Mouse (Mus musculus) neural tube, embryonic 12.5 days (tissue): ENCODE data around the gene BC029722. TPM values are rescaled to one million over a fixed set of nuclear protein-coding genes. Genes with fewer than 3 reads are reported as not detected.
A peak's percentile ranks its signal among the peaks of the same experiment; 100 is the strongest.
"Not testable (repeated sequence)": the region's sequence is repeated elsewhere in the genome, so short reads cannot be mapped to it uniquely, and the experiment has no call there.

ENCODE experiments used
- ATAC-seq: fragments of 200-750 bp; cut with Nextera tagmentation; 2 replicates; pipeline ENCODE4 v1.8.0; 2017; ENCODE audit warnings: low read depth, mild to moderate bottlenecking, moderate TSS enrichment, moderate library complexity; ENCODE audit not compliant: low FRiP score
- H3K27ac ChIP-seq: fragments of 300-500 bp; sonication (generic); 2 replicates; pipeline ENCODE4 v1.5.1; 2016
- H3K27me3 ChIP-seq: fragments of 300-500 bp; sonication (generic); replicated peaks from 2 replicates; pipeline ENCODE4 v1.6.1; 2016; ENCODE audit warnings: mild to moderate bottlenecking
- H3K36me3 ChIP-seq: fragments of 300-500 bp; sonication (generic); 2 replicates; pipeline ENCODE4 v1.6.1; 2016; ENCODE audit warnings: mild to moderate bottlenecking
- H3K4me1 ChIP-seq: fragments of 300-500 bp; sonication (generic); 2 replicates; pipeline ENCODE4 v1.6.1; 2016
- H3K4me2 ChIP-seq: fragments of 300-500 bp; sonication (generic); replicated peaks from 2 replicates; pipeline ENCODE4 v1.6.1; 2016; ENCODE audit warnings: mild to moderate bottlenecking
- H3K4me3 ChIP-seq: fragments of 300-500 bp; sonication (generic); 2 replicates; pipeline ENCODE4 v1.5.1; 2016
- H3K9ac ChIP-seq: fragments of 300-500 bp; sonication (generic); 2 replicates; pipeline ENCODE4 v1.6.1; 2016; ENCODE audit warnings: mild to moderate bottlenecking
- H3K9me3 ChIP-seq: fragments of 300-500 bp; sonication (generic); 2 replicates; pipeline ENCODE4 v1.6.1; 2016; ENCODE audit warnings: mild to moderate bottlenecking
- WGBS: fragments of 180-500 bp; shearing (Covaris S2); methylation state at CpG from one replicate; pipeline ENCODE4 v1.1.7; 2016; 5-methylcytosine and 5-hydroxymethylcytosine counted together
- polyA plus RNA-seq: library from polyadenylated mRNA; unstranded; fragments of >200 nt; fragmentation: Nextera tagmentation; extraction: Ambion mirVana; gene quantifications from 2 replicates; pipeline ENCODE4 v1.2.1, GENCODE M21; 2016

Gene BC029722
- polyA plus RNA-seq, 1 experiment from 2014 or later: 20.8 TPM

- no peak within 1 kb of the TSS for H3K9ac ChIP-seq
- H3K9me3 ChIP-seq: no peaks in the 10 kb centered on the region
- WGBS: 66% methylated on average over 9 of the region's 9 CpGs
- H3K4me1 ChIP-seq: no peaks in the 10 kb centered on the region
- no peak within 1 kb of the TSS for H3K27ac ChIP-seq
- H3K4me3 ChIP-seq: no peak within 1 kb of the TSS
- no peak for ATAC-seq
- no peaks in the 10 kb centered on the region for H3K36me3 ChIP-seq
- no peaks in the 10 kb centered on the region for H3K27me3 ChIP-seq
- no peak within 1 kb of the TSS for H3K4me2 ChIP-seq
Measured at GRCm38 (mm10) chr2:155834732-155835131, 15.5 kb upstream of the BC029722 start, which contains the start of gene Fam83c. TSS of gene Fam83c (minus strand) at chr2:155834854.

DNA sequence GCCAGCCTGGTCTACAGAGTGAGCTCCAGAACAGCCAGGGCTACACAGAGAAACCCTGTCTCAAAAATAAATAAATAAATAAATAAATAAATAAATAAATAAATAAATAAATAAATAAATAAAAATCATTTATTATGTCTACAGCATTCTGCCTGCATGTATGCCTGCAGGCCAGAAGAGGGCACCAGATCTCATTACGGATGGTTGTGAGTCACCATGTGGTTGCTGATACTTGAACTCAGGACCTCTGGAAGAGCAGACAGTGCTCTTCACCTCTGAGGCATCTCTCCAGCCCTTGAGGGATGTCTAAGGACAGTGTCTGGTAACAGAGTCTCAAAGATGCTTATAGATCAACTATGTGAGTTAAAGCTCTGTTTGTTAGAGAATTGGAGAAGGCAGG, 12.9 kb upstream of the BC029722 start:
- not testable (repeated sequence) for H3K27ac ChIP-seq, H3K4me2 ChIP-seq, ATAC-seq, H3K27me3 ChIP-seq, H3K9me3 ChIP-seq, H3K4me1 ChIP-seq, H3K9ac ChIP-seq, H3K4me3 ChIP-seq, H3K36me3 ChIP-seq
- WGBS: 68% methylated on average over 1 of the region's 1 CpGs

- no peak overlapping the region for H3K4me3 ChIP-seq
- ATAC-seq: no peak
- no peak overlapping the region for H3K9ac ChIP-seq
- no peak overlapping the region for H3K27ac ChIP-seq
- H3K9me3 ChIP-seq: no peaks in the 10 kb centered on the region
- no peaks in the 10 kb centered on the region for H3K36me3 ChIP-seq
- 72% methylated on average over 9 of the region's 9 CpGs for WGBS
- H3K4me2 ChIP-seq: no peak overlapping the region
- H3K27me3 ChIP-seq: no peaks in the 10 kb centered on the region
- peaks cover 9% of the 10 kb centered on the region for H3K4me1 ChIP-seq
Measured at GRCm38 (mm10) chr2:155831302-155831701, 12.1 kb upstream of the BC029722 start.

GRCm38 (mm10) chr2:155830841-155831240, 11.6 kb upstream of the BC029722 start:
- no peak for ATAC-seq
- H3K27ac ChIP-seq: no peak overlapping the region
- H3K4me2 ChIP-seq: no peak overlapping the region
- H3K4me1 ChIP-seq: peaks cover 11% of the 10 kb centered on the region
- no peaks in the 10 kb centered on the region for H3K36me3 ChIP-seq
- no peak overlapping the region for H3K9ac ChIP-seq
- H3K27me3 ChIP-seq: no peaks in the 10 kb centered on the region
- 90% methylated on average over 8 of the region's 8 CpGs for WGBS
- no peak overlapping the region for H3K4me3 ChIP-seq
- no peaks in the 10 kb centered on the region for H3K9me3 ChIP-seq

- WGBS: 3% methylated on average over 27 of the region's 27 CpGs
Measured at GRCm38 (mm10) chr2:155826630-155827424, 7.6 kb upstream of the BC029722 start, which contains the start of gene Eif6. TSS of gene Eif6 (minus strand) at chr2:155826925.

DNA sequence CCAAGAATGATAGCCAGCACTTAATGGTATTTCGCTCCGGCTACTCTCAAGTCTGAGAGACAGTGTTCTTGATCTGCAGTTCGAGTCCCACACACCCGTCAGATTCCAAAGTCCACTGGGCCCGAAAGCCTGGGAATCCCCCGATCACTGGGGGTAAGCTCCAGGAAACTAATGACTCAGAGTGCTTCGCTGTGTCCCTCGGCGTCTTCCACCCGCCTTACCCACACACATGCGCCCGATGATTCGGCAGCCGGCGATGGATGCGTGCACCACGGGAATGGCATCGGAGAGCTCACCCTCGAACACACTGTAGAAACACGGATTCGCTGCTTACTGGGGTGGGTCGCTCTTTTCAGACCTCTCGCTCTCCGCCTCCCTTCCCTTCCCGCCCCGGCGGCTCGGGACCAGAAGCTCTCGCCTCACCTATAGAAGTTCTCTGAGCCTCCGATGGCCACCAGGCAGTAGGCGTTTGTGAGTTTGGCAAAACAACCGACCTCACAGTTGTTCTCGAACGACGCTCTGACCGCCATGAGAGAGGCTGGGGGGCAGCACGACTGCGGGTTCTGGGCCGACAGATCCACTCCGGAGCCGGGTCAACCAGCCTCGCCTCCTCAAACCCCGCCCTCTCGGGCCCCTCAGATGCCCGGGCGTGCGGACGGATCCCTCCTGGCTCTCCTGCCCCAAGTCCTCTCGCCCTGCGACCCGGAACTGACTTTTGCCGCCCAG, 6.8 kb upstream of the BC029722 start:
- peaks cover 19% of the 10 kb centered on the region for H3K4me1 ChIP-seq
- H3K27me3 ChIP-seq: no peaks in the 10 kb centered on the region
- H3K4me3 ChIP-seq: peak overlapping the region; percentile 91
- peak overlapping the region; percentile 95 for H3K4me2 ChIP-seq
- WGBS: 3% methylated on average over 52 of the region's 52 CpGs
- no peaks in the 10 kb centered on the region for H3K9me3 ChIP-seq
- H3K36me3 ChIP-seq: peaks cover 28% of the 10 kb centered on the region
- ATAC-seq: peak; percentile 30
- peak overlapping the region; percentile 83 for H3K9ac ChIP-seq
- H3K27ac ChIP-seq: 0 out of 2 replicates have a peak overlapping the region, but pooled peaks have one; percentile 37

More at GRCm38 (mm10) chr2:155826630-155827424, 7.6 kb upstream of the BC029722 start, which contains the start of gene Eif6:
- peaks cover 21% of the 10 kb centered on the region for H3K36me3 ChIP-seq
- H3K9me3 ChIP-seq: no peaks in the 10 kb centered on the region
- peak; percentile 92 for ATAC-seq
- H3K4me1 ChIP-seq: peaks cover 19% of the 10 kb centered on the region
- H3K9ac ChIP-seq: peak within 1 kb of the TSS; percentile 83
- 0 out of 2 replicates have a peak within 1 kb of the TSS, but pooled peaks have one; percentile 37 for H3K27ac ChIP-seq
- H3K27me3 ChIP-seq: no peaks in the 10 kb centered on the region
- H3K4me3 ChIP-seq: peak within 1 kb of the TSS; percentile 91
- H3K4me2 ChIP-seq: peak within 1 kb of the TSS; percentile 95

- Histone ChIP-seq H3K9ac (no peak overlapping the region), H3K4me2 (no peak overlapping the region), H3K4me1 (peaks cover 29% of the 10 kb centered on the region), H3K4me3 (no peak overlapping the region), H3K36me3 (peaks cover 38% of the 10 kb centered on the region), H3K9me3 (no peaks in the 10 kb centered on the region), H3K27ac (no peak overlapping the region), H3K27me3 (no peaks in the 10 kb centered on the region)
- WGBS: 96% methylated on average over 8 of the region's 8 CpGs
- no peak for ATAC-seq
Measured at GRCm38 (mm10) chr2:155823722-155824121, 4.5 kb upstream of the BC029722 start.

DNA sequence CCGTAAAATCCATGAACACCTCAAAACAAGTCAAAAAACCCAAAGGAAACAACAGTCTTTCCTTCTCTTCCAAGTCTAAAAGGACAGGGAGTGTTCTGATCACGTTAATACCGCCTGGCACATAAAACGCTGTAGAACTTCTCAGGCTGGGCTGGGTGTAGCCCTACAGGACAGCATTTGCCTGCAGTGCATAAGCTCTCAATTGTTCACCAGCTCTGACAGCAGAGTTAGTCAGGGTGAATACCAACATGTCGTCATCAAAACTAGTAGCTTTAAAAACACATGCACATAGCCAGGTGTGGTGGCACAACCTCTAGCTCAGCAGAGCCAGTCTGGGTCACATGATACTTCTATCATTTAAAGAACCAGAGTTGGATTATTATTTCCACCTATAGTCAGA, 1.6 kb upstream of the BC029722 start:
- H3K9me3 ChIP-seq: no peaks in the 10 kb centered on the region
- peaks cover 31% of the 10 kb centered on the region for H3K4me1 ChIP-seq
- no peak overlapping the region for H3K9ac ChIP-seq
- no peak overlapping the region for H3K4me3 ChIP-seq
- H3K27me3 ChIP-seq: no peaks in the 10 kb centered on the region
- no peak overlapping the region for H3K27ac ChIP-seq
- H3K36me3 ChIP-seq: peaks cover 43% of the 10 kb centered on the region
- 92% methylated on average over 5 of the region's 5 CpGs for WGBS
- no peak for ATAC-seq
- H3K4me2 ChIP-seq: no peak overlapping the region

GRCm38 (mm10) chr2:155819449-155820251, 424 bp upstream of the BC029722 start:
- 59% methylated on average over 6 of the region's 6 CpGs for WGBS
- Histone ChIP-seq H3K9me3 (no peaks in the 10 kb centered on the region), H3K27ac (peak overlapping the region; percentile 33; the same call in 1 of the 2 replicates), H3K9ac (peak overlapping the region; percentile 75), H3K4me2 (peak overlapping the region; percentile 77), H3K36me3 (peaks cover 44% of the 10 kb centered on the region), H3K4me1 (peaks cover 24% of the 10 kb centered on the region), H3K27me3 (no peaks in the 10 kb centered on the region), H3K4me3 (peak overlapping the region; percentile 46)
- ATAC-seq: peak; percentile 10

GRCm38 (mm10) chr2:155818596-155819391, 432 bp downstream of the BC029722 start:
- peak; percentile 92 for ATAC-seq

More at GRCm38 (mm10) chr2:155818596-155819391, 432 bp downstream of the BC029722 start:
- H3K4me1 ChIP-seq: peaks cover 24% of the 10 kb centered on the region
- WGBS: 3% methylated on average over 37 of the region's 37 CpGs
- H3K9me3 ChIP-seq: no peaks in the 10 kb centered on the region
- peak overlapping the region; percentile 46 for H3K4me3 ChIP-seq
- peak overlapping the region; percentile 33; the same call in 1 of the 2 replicates for H3K27ac ChIP-seq
- H3K36me3 ChIP-seq: peaks cover 43% of the 10 kb centered on the region
- H3K27me3 ChIP-seq: no peaks in the 10 kb centered on the region
- H3K9ac ChIP-seq: peak overlapping the region; percentile 75
- H3K4me2 ChIP-seq: peak overlapping the region; percentile 77
